Mouse (Mus musculus): Measurements from ENCODE around the gene Bpifb4. TPM values are rescaled to one million over a fixed set of nuclear protein-coding genes. Genes with fewer than 3 reads are reported as not detected.

Bpifb4 gene
- polyA plus RNA-seq, 1 experiment from 2014 or later: 0.16 TPM

GRCm38 (mm10) chr2:154007381-154007780, 69.4 kb downstream of the Bpifb4 start:
- Histone ChIP-seq H3K4me1 (no peaks in the 10 kb centered on the region), H3K27ac (replicated peaks) (no peak overlapping the region), H3K4me3 (no peak overlapping the region), H3K27me3 (replicated peaks; ENCODE audit: low read depth, poor library complexity, severe bottlenecking) (no peaks in the 10 kb centered on the region), H3K36me3 (replicated peaks) (no peaks in the 10 kb centered on the region), H3K9me3 (no peaks in the 10 kb centered on the region)
- WGBS: 84% methylated on average over 1 of the region's 1 CpGs
- DNase-seq (ENCODE audit: low spot score): no peak

GRCm38 (mm10) chr2:154007965-154008364, 70.0 kb downstream of the Bpifb4 start, which contains the start of gene Bpifa2:
TSS of gene Bpifa2 (plus strand) at chr2:154008265.
- WGBS: 82% methylated on average over 3 of the region's 3 CpGs
- no peaks in the 10 kb centered on the region for H3K9me3 ChIP-seq
- H3K4me1 ChIP-seq: no peaks in the 10 kb centered on the region
- no peak for DNase-seq (ENCODE audit: low spot score)
- H3K4me3 ChIP-seq: no peak within 1 kb of the TSS
- no peaks in the 10 kb centered on the region for H3K36me3 ChIP-seq (replicated peaks)
- no peaks in the 10 kb centered on the region for H3K27me3 ChIP-seq (replicated peaks; ENCODE audit: low read depth, poor library complexity, severe bottlenecking)
- no peak within 1 kb of the TSS for H3K27ac ChIP-seq (replicated peaks)

Other genes starting within 250 kb of the Bpifb4 start
- gene Dnmt3c, start 241.6 kb upstream of the Bpifb4 start, polyA plus RNA-seq (2016; fragmentation: Nextera tagmentation; extraction: Ambion mirVana): not detected in 2 replicates
- gene Mapre1, start 196.9 kb upstream of the Bpifb4 start, polyA plus RNA-seq (2016; fragmentation: Nextera tagmentation; extraction: Ambion mirVana): 306 and 312 TPM in 2 replicates
- 0.14 TPM in 1 of 2 replicates, not detected in the other for gene Efcab8, start 158.3 kb upstream of the Bpifb4 start, polyA plus RNA-seq (2016; fragmentation: Nextera tagmentation; extraction: Ambion mirVana)
- gene Sun5, start 67.1 kb upstream of the Bpifb4 start, polyA plus RNA-seq (2016; fragmentation: Nextera tagmentation; extraction: Ambion mirVana): not detected in 2 replicates
- gene Bpifb2, start 63.2 kb upstream of the Bpifb4 start, polyA plus RNA-seq (2016; fragmentation: Nextera tagmentation; extraction: Ambion mirVana): not detected in 2 replicates
- gene Bpifb6, start 37.8 kb upstream of the Bpifb4 start, polyA plus RNA-seq (2016; fragmentation: Nextera tagmentation; extraction: Ambion mirVana): not detected in 2 replicates
- gene Bpifb3, start 20.0 kb upstream of the Bpifb4 start, polyA plus RNA-seq (2016; fragmentation: Nextera tagmentation; extraction: Ambion mirVana): not detected in 2 replicates
- gene Bpifa6, start 36.7 kb downstream of the Bpifb4 start, polyA plus RNA-seq (2016; fragmentation: Nextera tagmentation; extraction: Ambion mirVana): not detected in 2 replicates
- not detected in 2 replicates for gene Bpifa2, start 70.1 kb downstream of the Bpifb4 start, polyA plus RNA-seq (2016; fragmentation: Nextera tagmentation; extraction: Ambion mirVana)
- not detected in 2 replicates for gene Bpifa3, start 192.1 kb downstream of the Bpifb4 start, polyA plus RNA-seq (2016; fragmentation: Nextera tagmentation; extraction: Ambion mirVana)
- not detected in 2 replicates for gene Bpifa1, start 204.7 kb downstream of the Bpifb4 start, polyA plus RNA-seq (2016; fragmentation: Nextera tagmentation; extraction: Ambion mirVana)
- not detected in 2 replicates for gene Bpifa5, start 224.4 kb downstream of the Bpifb4 start, polyA plus RNA-seq (2016; fragmentation: Nextera tagmentation; extraction: Ambion mirVana)

Measured in embryonic facial prominence, embryonic 10.5 days (tissue).